ENCODE assay signal across 15 mouse cellular contexts in genomic region chr14:54747942-54748917, GRCm38 (mm10). TPM values are rescaled to one million over a fixed set of nuclear protein-coding genes. Genes with fewer than 3 reads are reported as not detected.
DNase-seq lines count a peak whose midpoint lies in the region; ATAC-seq lines count a peak whose summit lies in the region.
"Had no signal": no experiment of that assay in that cellular context is flagged by ENCODE, and none has a peak within 500 bp of the region (broad histone marks: within the 10 kb centered on the region; RNA-seq: fewer than 3 reads in every experiment).

No protein-coding gene starts in this region.

- peak; percentile 40 for DNase-seq in kidney, adult 9 months
- no peak for DNase-seq in kidney, postnatal 10 days
- DNase-seq in ZHBTc4 (ENCODE audit: low read depth, low spot score) = peak; percentile 66
- DNase-seq in cerebellum, adult 18-20 months = peak; percentile 94
- DNase-seq in thymus, postnatal 10 days (ENCODE audit: low spot score in 2 of 2) = no peak
- DNase-seq in liver, embryonic 11.5 days (ENCODE audit: low spot score) = no peak
- no peak for DNase-seq in frontal cortex, adult 2 months (ENCODE audit: extremely low spot score in 1 of 2, low spot score in 1 of 2)
- DNase-seq: layer of hippocampus, postnatal 36 days; right cerebral cortex, postnatal 25 days; thymus, postnatal 4 days had no signal

- H3K27ac ChIP-seq in liver, embryonic 11.5 days (ENCODE audit: low read depth, low read length) = no peak overlapping the region
- H3K27ac ChIP-seq: lung, embryonic 15.5 days had no signal

- ATAC-seq in granulocyte monocyte progenitor cell, adult 5-6 weeks (replicated peaks; ENCODE audit: poor library complexity, severe bottlenecking) = 0 out of 2 replicates have a peak, but pooled peaks have one; percentile 28
- no peak for ATAC-seq in liver, embryonic 11.5 days (replicated peaks; ENCODE audit: low FRiP score)

- no peaks in the 10 kb centered on the region for H3K9me3 ChIP-seq in liver, embryonic 11.5 days (ENCODE audit: control insufficient read depth, low read length)
- H3K9me3 ChIP-seq: G1E; lung, embryonic 15.5 days had no signal

- no peak overlapping the region for H3K4me3 ChIP-seq in liver, embryonic 11.5 days (ENCODE audit: low read depth, low read length)
- H3K4me3 ChIP-seq: lung, embryonic 15.5 days had no signal

- no peaks in the 10 kb centered on the region for H3K36me3 ChIP-seq in liver, embryonic 11.5 days (ENCODE audit: control insufficient read depth, insufficient read depth, low read length)
- H3K36me3 ChIP-seq: lung, embryonic 15.5 days had no signal

- H3K9ac ChIP-seq in liver, embryonic 11.5 days (ENCODE audit: low read depth, low read length) = no peak overlapping the region; the same call in 1 of the 2 replicates
- H3K9ac ChIP-seq: lung, embryonic 15.5 days had no signal

- no peaks in the 10 kb centered on the region for H3K27me3 ChIP-seq in liver, embryonic 11.5 days (replicated peaks; ENCODE audit: control insufficient read depth, insufficient read depth, low read length)
- H3K27me3 ChIP-seq: lung, embryonic 15.5 days had no signal

- WGBS in liver, embryonic 11.5 days = 68% methylated on average over 16 of the region's 16 CpGs

- no peak overlapping the region for H3K4me2 ChIP-seq in liver, embryonic 11.5 days
- H3K4me2 ChIP-seq: lung, embryonic 15.5 days had no signal

- H3K4me1 ChIP-seq in liver, embryonic 11.5 days (replicated peaks; ENCODE audit: control insufficient read depth, insufficient read depth, low read length) = no peaks in the 10 kb centered on the region; the same call in 1 of the 2 replicates
- H3K4me1 ChIP-seq: lung, embryonic 15.5 days had no signal

RNA-seq across cellular contexts. Expression of gene Slc7a8, which starts 33.5 kb away (rescaled TPM):
- 7.6 and 8.3 TPM in 2 replicates for total RNA-seq in granulocyte monocyte progenitor cell, adult 5-6 weeks (2014; fragmentation: Nextera tagmentation)
- total RNA-seq in granulocyte monocyte progenitor cell, adult 5-6 weeks (2017) = 2.0 and 3.2 TPM in 2 replicates
- polyA plus RNA-seq in liver, embryonic 11.5 days (2014; fragmentation: Nextera tagmentation; extraction: Ambion mirVana) = 6.8 and 7.1 TPM in 2 replicates
- 41.2 and 43.0 TPM in 2 replicates for polyA plus RNA-seq in frontal cortex, adult 2 months (2012; rRNA removed)

RNA-seq across cellular contexts. Expression of gene Cebpe, which starts 36.3 kb away (rescaled TPM):
- 23.1 and 45.9 TPM in 2 replicates for total RNA-seq in granulocyte monocyte progenitor cell, adult 5-6 weeks (2014; fragmentation: Nextera tagmentation)
- total RNA-seq in granulocyte monocyte progenitor cell, adult 5-6 weeks (2017) = 57.2 and 63.7 TPM in 2 replicates
- 2.0 and 3.1 TPM in 2 replicates for polyA plus RNA-seq in liver, embryonic 11.5 days (2014; fragmentation: Nextera tagmentation; extraction: Ambion mirVana)
- 0.17 TPM in 1 of 2 replicates, not detected in the other for polyA plus RNA-seq in frontal cortex, adult 2 months (2012; rRNA removed)
- total RNA-seq: layer of hippocampus, postnatal 36 days had no signal
- polyA plus RNA-seq: forebrain, embryonic 11.5 days; hindbrain, embryonic 11.5 days; lung, embryonic 15.5 days had no signal

RNA-seq across cellular contexts. Expression of gene Gm29776, which starts 49.6 kb away (rescaled TPM):
- total RNA-seq in granulocyte monocyte progenitor cell, adult 5-6 weeks (2014; fragmentation: Nextera tagmentation) = 0.15 TPM in 1 of 2 replicates, not detected in the other
- total RNA-seq in granulocyte monocyte progenitor cell, adult 5-6 weeks (2017) = 0.22 TPM in 1 of 2 replicates, not detected in the other
- polyA plus RNA-seq in liver, embryonic 11.5 days (2014; fragmentation: Nextera tagmentation; extraction: Ambion mirVana) = 0.07 TPM in 1 of 2 replicates, not detected in the other
- polyA plus RNA-seq in frontal cortex, adult 2 months (2012; rRNA removed) = 0.08 and 0.20 TPM in 2 replicates
- total RNA-seq: layer of hippocampus, postnatal 36 days had no signal
- polyA plus RNA-seq: G1E had no signal

Comparison
In these comparisons a context has a peak if more than half of its experiments do, and no peak if none do; other contexts are left out.
1. DNase-seq: peak in kidney, adult 9 months (single experiment), ZHBTc4 (single experiment) and cerebellum, adult 18-20 months (2 of 2); none in kidney, postnatal 10 days (single experiment), thymus, postnatal 10 days (0 of 2), liver, embryonic 11.5 days (single experiment) and frontal cortex, adult 2 months (0 of 2).